Mouse (Mus musculus): ENCODE data around the gene Pecam1. TPM values are rescaled to one million over a fixed set of nuclear protein-coding genes. Genes with fewer than 3 reads are reported as not detected.
A peak's percentile ranks its signal among the peaks of the same experiment; 100 is the strongest.

Pecam1 gene
- total and polyA plus RNA-seq, 3 experiments: 18.4 to 22.3 (median 19.2) TPM

- in situ Hi-C loops (cut with MboI; ENCODE audit: low pct_ligation_motif_present, low pct_unique_long_range_greater_than_20kb, low sequenced_read_pairs) (no loop called here), dilution Hi-C loops (cut with MboI; ENCODE audit: extremely low pct_ligation_motif_present, extremely low pct_unique_long_range_greater_than_20kb, low sequenced_read_pairs) (no loop called here)
- peaks cover 10 to 34% of the 10 kb centered on the region in 2 experiments for H3K36me3 ChIP-seq (replicated peaks in 1 of 2; ENCODE audit: control insufficient read depth in 1 of 2, insufficient read depth in 1 of 2, low read length in 1 of 2)
- H3K27me3 ChIP-seq (replicated peaks): no peaks in the 10 kb centered on the region
- no peak for DNase-seq (ENCODE audit: extremely low read depth)
- peak overlapping the region; percentile 95 for H3K27ac ChIP-seq (ENCODE audit: insufficient read depth, low read depth)
- no peaks in the 10 kb centered on the region for H3K9me3 ChIP-seq (replicated peaks; ENCODE audit: low read length)
- no peak overlapping the region for H3K9ac ChIP-seq (ENCODE audit: insufficient read depth, low read depth)
- no peak overlapping the region for H3K4me2 ChIP-seq (ENCODE audit: insufficient read depth, low read depth, poor library complexity, severe bottlenecking)
- no peak overlapping the region for H3K4me3 ChIP-seq (replicated peaks in 1 of 3; ENCODE audit: low read depth in 2 of 3, low read length in 2 of 3, poor library complexity in 1 of 3)
- H3K79me2 ChIP-seq (replicated peaks; ENCODE audit: control insufficient read depth, extremely low read depth, insufficient read depth, poor library complexity, severe bottlenecking): no peaks in the 10 kb centered on the region
- TF ChIP-seq USF2 (conservative IDR thresholded peaks at IDR 0.05; ENCODE audit: low read depth, low read length) (no peak), PAX5 (IDR thresholded peaks at IDR 0.05; ENCODE audit: low read length) (no peak), MAX (IDR thresholded peaks at IDR 0.05; ENCODE audit: low read length) (no peak), TCF12 (IDR thresholded peaks at IDR 0.05; ENCODE audit: low read depth, low read length) (no peak), ZC3H11A (IDR thresholded peaks at IDR 0.05; ENCODE audit: low read depth, low read length) (no peak), ELF1 (IDR thresholded peaks at IDR 0.05; ENCODE audit: low read depth, low read length) (no peak), CHD1 (IDR thresholded peaks at IDR 0.05; ENCODE audit: low read depth, low read length) (no peak)
- peaks cover 51 to 95% of the 10 kb centered on the region in 2 experiments for H3K4me1 ChIP-seq (ENCODE audit: control insufficient read depth in 1 of 2, insufficient read depth in 2 of 2)
These were observed 74.6 kb downstream of the Pecam1 start for GRCm38 (mm10) chr11:106675875-106676274.

GRCm38 (mm10) chr11:106675201-106675726 is 75.2 kb downstream of the Pecam1 start:
- peak overlapping the region; percentile 19 for H3K9ac ChIP-seq (ENCODE audit: insufficient read depth, low read depth)
- H3K79me2 ChIP-seq (replicated peaks; ENCODE audit: control insufficient read depth, extremely low read depth, insufficient read depth, poor library complexity, severe bottlenecking): no peaks in the 10 kb centered on the region
- H3K27ac ChIP-seq (ENCODE audit: insufficient read depth, low read depth): peak overlapping the region; percentile 95
- H3K27me3 ChIP-seq (replicated peaks): no peaks in the 10 kb centered on the region
- peak overlapping the region in 1 of 3 experiments; percentile 19 for H3K4me3 ChIP-seq (replicated peaks in 1 of 3; ENCODE audit: low read depth in 2 of 3, low read length in 2 of 3, poor library complexity in 1 of 3)
- peaks cover 10 to 34% of the 10 kb centered on the region in 2 experiments for H3K36me3 ChIP-seq (replicated peaks in 1 of 2; ENCODE audit: control insufficient read depth in 1 of 2, insufficient read depth in 1 of 2, low read length in 1 of 2)
- H3K9me3 ChIP-seq (replicated peaks; ENCODE audit: low read length): no peaks in the 10 kb centered on the region
- peak overlapping the region; percentile 57; the same call in 1 of the 2 replicates for H3K4me2 ChIP-seq (ENCODE audit: insufficient read depth, low read depth, poor library complexity, severe bottlenecking)
- in situ Hi-C loops (cut with MboI; ENCODE audit: low pct_ligation_motif_present, low pct_unique_long_range_greater_than_20kb, low sequenced_read_pairs): no loop called here
- H3K4me1 ChIP-seq (ENCODE audit: control insufficient read depth in 1 of 2, insufficient read depth in 2 of 2): peaks cover 57 to 96% of the 10 kb centered on the region in 2 experiments
- TF ChIP-seq SIN3A (IDR thresholded peaks at IDR 0.05; ENCODE audit: low read length): no peak
- no peak for DNase-seq (ENCODE audit: extremely low read depth)
- dilution Hi-C loops (cut with MboI; ENCODE audit: extremely low pct_ligation_motif_present, extremely low pct_unique_long_range_greater_than_20kb, low sequenced_read_pairs): no loop called here

- Histone ChIP-seq H3K9ac (ENCODE audit: insufficient read depth, low read depth) (peak overlapping the region; percentile 36), H3K4me3 (replicated peaks in 1 of 3; ENCODE audit: low read depth in 2 of 3, low read length in 2 of 3, poor library complexity in 1 of 3) (peak overlapping the region; percentile 8 to 39 (median 26)), H3K4me2 (ENCODE audit: insufficient read depth, low read depth, poor library complexity, severe bottlenecking) (peak overlapping the region; percentile 57), H3K9me3 (replicated peaks; ENCODE audit: low read length) (no peaks in the 10 kb centered on the region), H3K27me3 (replicated peaks) (no peaks in the 10 kb centered on the region), H3K79me2 (replicated peaks; ENCODE audit: control insufficient read depth, extremely low read depth, insufficient read depth, poor library complexity, severe bottlenecking) (no peaks in the 10 kb centered on the region), H3K36me3 (replicated peaks in 1 of 2; ENCODE audit: control insufficient read depth in 1 of 2, insufficient read depth in 1 of 2, low read length in 1 of 2) (peaks cover 10 to 34% of the 10 kb centered on the region in 2 experiments), H3K27ac (ENCODE audit: insufficient read depth, low read depth) (peak overlapping the region; percentile 95), H3K4me1 (ENCODE audit: control insufficient read depth in 1 of 2, insufficient read depth in 2 of 2) (peaks cover 59 to 96% of the 10 kb centered on the region in 2 experiments)
- in situ Hi-C loops (cut with MboI; ENCODE audit: low pct_ligation_motif_present, low pct_unique_long_range_greater_than_20kb, low sequenced_read_pairs) (loop anchor here (5.0 kb wide), 1 partner anchor 78 kb away; the partner anchor contains the start of genes Milr1 and Pecam1), dilution Hi-C loops (cut with MboI; ENCODE audit: extremely low pct_ligation_motif_present, extremely low pct_unique_long_range_greater_than_20kb, low sequenced_read_pairs) (no loop called here)
- peak; percentile 91 for DNase-seq (ENCODE audit: extremely low read depth)
- TF ChIP-seq POLR2AphosphoS2 (IDR thresholded peaks at IDR 0.05; ENCODE audit: low read depth, low read length) (peak; percentile 51; the same call in 1 of the 2 replicates), MYC (IDR thresholded peaks at IDR 0.05; ENCODE audit: low read depth, low read length) (peak; percentile 66; the same call in 1 of the 2 replicates), RAD21 (IDR thresholded peaks at IDR 0.05; ENCODE audit: low read depth, low read length) (peak; percentile 15), HCFC1 (IDR thresholded peaks at IDR 0.05; ENCODE audit: low read depth, low read length) (peak; percentile 46; the same call in 1 of the 2 replicates), NELFE (IDR thresholded peaks at IDR 0.05; ENCODE audit: low read depth, low read length) (peak; percentile 70), MXI1 (IDR thresholded peaks at IDR 0.05; ENCODE audit: low read depth, low read length) (0 out of 2 replicates have a peak, but pooled peaks have one; percentile 24), SMC3 (IDR thresholded peaks at IDR 0.05; ENCODE audit: low read depth, low read length) (peak; percentile 16), POLR2A (IDR thresholded peaks at IDR 0.05; ENCODE audit: low read depth, low read length) (peak; percentile 60), NRF1 (IDR thresholded peaks at IDR 0.05; ENCODE audit: low read depth, low read length) (peak; percentile 35; the same call in 1 of the 2 replicates), SIN3A (IDR thresholded peaks at IDR 0.05; ENCODE audit: low read length) (peak; percentile 65; the same call in 1 of the 2 replicates), TBP (conservative IDR thresholded peaks at IDR 0.05; ENCODE audit: low read depth, low read length) (peak; percentile 51; the same call in 1 of the 2 replicates), MEF2A (IDR thresholded peaks at IDR 0.05; ENCODE audit: borderline replicate concordance, low read depth, low read length) (peak; percentile 97), USF2 (conservative IDR thresholded peaks at IDR 0.05; ENCODE audit: low read depth, low read length) (no peak), ZC3H11A (IDR thresholded peaks at IDR 0.05; ENCODE audit: low read depth, low read length) (no peak), ZNF384 (IDR thresholded peaks at IDR 0.05; ENCODE audit: low read depth, low read length) (no peak), ZKSCAN1 (IDR thresholded peaks at IDR 0.05; ENCODE audit: borderline replicate concordance, low read depth, low read length) (no peak), CHD2 (IDR thresholded peaks at IDR 0.05; ENCODE audit: low read length) (peak; percentile 97), BHLHE40 (IDR thresholded peaks at IDR 0.05; ENCODE audit: low read depth, low read length) (peak; percentile 72), IRF4 (IDR thresholded peaks at IDR 0.05; ENCODE audit: low read depth, low read length) (peak; percentile 81)
These were observed 75.7 kb downstream of the Pecam1 start for GRCm38 (mm10) chr11:106674612-106675153.

All from CH12.LX (cell line).